Mouse (Mus musculus) kidney, adult 2 months (tissue): ENCODE measurements around the gene Ctdspl.

ENCODE experiments used
- CTCF ChIP-seq: fragments of 200-500 bp; conservative IDR thresholded peaks from 2 replicates; pipeline ENCODE4 v1.5.1; 2011; ENCODE audit warnings: low read depth, mild to moderate bottlenecking, control low read depth, low read length, moderate library complexity, mixed read lengths; ENCODE audit not compliant: insufficient read depth, insufficient read length
- POLR2A ChIP-seq: fragments of 200-500 bp; IDR thresholded peaks from one replicate; pipeline ENCODE4 v1.6.1; 2011; ENCODE audit warnings: low read depth, low read length, control low read depth

DNA sequence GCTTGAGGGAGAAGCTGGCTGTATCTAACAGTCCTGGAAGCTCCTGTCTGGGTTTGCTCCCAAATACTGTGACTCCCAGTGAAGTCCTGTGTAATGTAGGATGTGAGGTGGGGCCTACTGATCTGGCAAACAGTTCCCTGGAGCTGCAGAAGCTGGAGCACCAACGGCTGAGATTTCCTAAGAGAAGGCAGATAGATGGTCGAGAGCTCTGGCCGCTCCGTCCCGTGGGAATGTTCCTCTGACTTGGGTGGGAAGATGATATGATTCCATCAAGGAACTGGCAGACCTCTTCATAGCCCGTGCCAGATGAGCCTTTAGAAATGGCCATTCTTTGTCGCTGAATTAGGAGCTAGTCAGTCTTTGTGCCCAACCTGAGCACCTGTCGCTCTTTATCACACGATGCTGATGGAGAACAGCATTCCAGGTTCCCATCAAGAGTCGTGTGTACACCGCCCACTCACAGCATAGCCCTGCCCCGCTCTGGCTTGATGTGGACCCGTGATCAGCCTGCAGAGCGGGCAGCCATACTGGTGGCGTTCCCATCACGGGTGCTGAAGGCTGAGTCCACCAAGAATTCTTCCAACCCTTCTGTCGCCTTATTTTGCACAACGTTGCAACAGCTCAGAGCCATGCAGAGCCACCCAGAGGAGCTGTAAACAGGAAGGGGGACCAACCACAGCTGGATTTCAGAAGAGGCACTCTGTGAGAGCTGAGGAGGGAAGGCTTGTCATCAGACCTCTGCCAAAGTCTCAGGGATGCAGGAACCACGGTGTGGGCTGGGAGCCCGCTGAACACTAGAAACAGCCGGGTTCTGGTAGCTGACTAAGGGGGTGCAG, 65.7 kb downstream of the Ctdspl start:
- TF ChIP-seq CTCF (no peak), POLR2A (no peak)
